Mouse (Mus musculus) gastrocnemius, postnatal 14 days (tissue): Measurements from ENCODE around the gene 4930451I11Rik. TPM values are rescaled to one million over a fixed set of nuclear protein-coding genes. Genes with fewer than 3 reads are reported as not detected.

Source experiments
- DNase-seq: peaks from one replicate; pipeline ENCODE4 v3.0.0; 2021; ENCODE audit warnings: mixed read lengths
- intact Hi-C: fragments of 180-260 bp; cut with DNase I; formaldehyde crosslinking; loops from one replicate; pipeline ENCODE4 v1.15.1; 2025; ENCODE audit warnings: low total_unique reads
- long read RNA-seq, 2 experiments: library from polyadenylated mRNA; stranded (forward); transcript quantifications; one replicate each; pipeline ENCODE4 v2.0.0; 2021
- total RNA-seq, 2 experiments: library from RNA; stranded (reverse); gene quantifications; 2 replicates each; pipeline ENCODE4 v1.2.3; 2021

4930451I11Rik gene
- not detected for total RNA-seq
- long read RNA-seq, experiment 1 = 0 reads
- long read RNA-seq, experiment 2 = 0 reads

GRCm38 (mm10) chr7:126831539-126831938 is at the start of gene 4930451I11Rik:
4930451I11Rik (minus strand) TSS chr7:126831639.
- intact Hi-C loops = loop anchor here (2.0 kb wide), 1 partner anchor 279 kb away; no protein-coding TSS in a partner anchor
- no peak for DNase-seq

- intact Hi-C loops = no loop called here
- DNase-seq = no peak
Measured at GRCm38 (mm10) chr7:126881040-126881439, 49.6 kb upstream of the 4930451I11Rik start.

- intact Hi-C loops = no loop called here
- no peak for DNase-seq
Measured at GRCm38 (mm10) chr7:126877239-126877638, 45.8 kb upstream of the 4930451I11Rik start.

GRCm38 (mm10) chr7:126870520-126870891 is 39.1 kb upstream of the 4930451I11Rik start:
- DNase-seq = no peak
- intact Hi-C loops = no loop called here

GRCm38 (mm10) chr7:126869780-126870519 is 38.5 kb upstream of the 4930451I11Rik start:
- DNase-seq = no peak
- intact Hi-C loops = no loop called here

GRCm38 (mm10) chr7:126868003-126868402 is 36.6 kb upstream of the 4930451I11Rik start:
- intact Hi-C loops = no loop called here
- DNase-seq = no peak

GRCm38 (mm10) chr7:126867534-126867933 is 36.1 kb upstream of the 4930451I11Rik start:
- no peak for DNase-seq
- intact Hi-C loops = no loop called here

GRCm38 (mm10) chr7:126863791-126864190 is 32.4 kb upstream of the 4930451I11Rik start:
- intact Hi-C loops = no loop called here
- no peak for DNase-seq

- peak; percentile 94 for DNase-seq
- intact Hi-C loops = no loop called here
Measured at GRCm38 (mm10) chr7:126862147-126862784, 30.8 kb upstream of the 4930451I11Rik start, which contains the start of gene Ino80e. Ino80e (minus strand) TSS chr7:126862377.

- intact Hi-C loops = no loop called here
- peak; percentile 95 for DNase-seq
Measured at GRCm38 (mm10) chr7:126861429-126862130, 30.1 kb upstream of the 4930451I11Rik start, which contains the start of gene Hirip3. Hirip3 (plus strand) TSS chr7:126861972.

- DNase-seq = no peak
- intact Hi-C loops = no loop called here
Measured at GRCm38 (mm10) chr7:126860987-126861386, 29.5 kb upstream of the 4930451I11Rik start.

- intact Hi-C loops = loop anchor here (5.0 kb wide), 1 partner anchor 35 kb away; no protein-coding TSS in a partner anchor
- DNase-seq = no peak
Measured at GRCm38 (mm10) chr7:126856741-126857420, 25.4 kb upstream of the 4930451I11Rik start.

- intact Hi-C loops = loop anchor here (5.0 kb wide), 1 partner anchor 33 kb away; no protein-coding TSS in a partner anchor
- no peak for DNase-seq
Measured at GRCm38 (mm10) chr7:126855641-126856040, 24.2 kb upstream of the 4930451I11Rik start.

- no peak for DNase-seq
- intact Hi-C loops = no loop called here
Measured at GRCm38 (mm10) chr7:126853454-126853853, 22.0 kb upstream of the 4930451I11Rik start.

GRCm38 (mm10) chr7:126851192-126851591 is 19.8 kb upstream of the 4930451I11Rik start:
- no peak for DNase-seq
- intact Hi-C loops = no loop called here

GRCm38 (mm10) chr7:126850161-126850560 is 18.7 kb upstream of the 4930451I11Rik start:
- intact Hi-C loops = no loop called here
- DNase-seq = no peak

- no peak for DNase-seq
- intact Hi-C loops = no loop called here
Measured at GRCm38 (mm10) chr7:126848794-126849193, 17.4 kb upstream of the 4930451I11Rik start.

- no peak for DNase-seq
- intact Hi-C loops = no loop called here
Measured at GRCm38 (mm10) chr7:126847421-126848398, 16.3 kb upstream of the 4930451I11Rik start.

GRCm38 (mm10) chr7:126847116-126847420 is 15.6 kb upstream of the 4930451I11Rik start, which contains the start of gene Doc2a:
Doc2a (plus strand) TSS chr7:126847416.
- no peak for DNase-seq
- intact Hi-C loops = no loop called here
